Mouse (Mus musculus): ENCODE measurements around the gene Siah1a.

- TF ChIP-seq POLR2A (IDR thresholded peaks at IDR 0.05; ENCODE audit: borderline replicate concordance, insufficient read depth, low read length) (no peak), CTCF (IDR thresholded peaks at IDR 0.05; ENCODE audit: borderline replicate concordance, insufficient read depth, low read depth, low read length) (no peak)
Observed at GRCm38 (mm10) chr8:86779207-86779606, 33.5 kb upstream of the Siah1a start.
